Mouse (Mus musculus) kidney, embryonic 16.5 days (tissue): ENCODE measurements around the gene Impdh2. TPM values are rescaled to one million over a fixed set of nuclear protein-coding genes. Genes with fewer than 3 reads are reported as not detected.
A peak's percentile ranks its signal among the peaks of the same experiment; 100 is the strongest.

Experiments used
- ATAC-seq: fragments of 200-750 bp; cut with Nextera tagmentation; 2 replicates; pipeline ENCODE4 v1.8.0; 2017; ENCODE audit warnings: moderate TSS enrichment; ENCODE audit not compliant: low FRiP score, low TSS enrichment
- H3K27ac ChIP-seq: fragments of 300-500 bp; sonication (generic); 2 replicates; pipeline ENCODE4 v1.5.1; 2014; ENCODE audit warnings: low read length
- H3K27me3 ChIP-seq: fragments of 300-500 bp; sonication (generic); 2 replicates; pipeline ENCODE4 v1.6.1; 2014; ENCODE audit warnings: low read length, control low read depth, mixed read lengths; ENCODE audit not compliant: insufficient read depth
- H3K36me3 ChIP-seq: fragments of 300-500 bp; sonication (generic); 2 replicates; pipeline ENCODE4 v1.6.1; 2014; ENCODE audit warnings: low read length, control low read depth, mixed read lengths; ENCODE audit not compliant: insufficient read depth
- H3K4me1 ChIP-seq: fragments of 300-500 bp; sonication (generic); 2 replicates; pipeline ENCODE4 v1.6.1; 2014; ENCODE audit warnings: low read length, control low read depth, mixed read lengths; ENCODE audit not compliant: insufficient read depth
- H3K4me2 ChIP-seq: fragments of 300-500 bp; sonication (generic); replicated peaks from 2 replicates; pipeline ENCODE4 v1.6.1; 2014; ENCODE audit warnings: low read depth, low read length
- H3K4me3 ChIP-seq: fragments of 300-500 bp; sonication (generic); 2 replicates; pipeline ENCODE4 v1.5.1; 2014; ENCODE audit warnings: mild to moderate bottlenecking, low read length
- H3K9ac ChIP-seq: fragments of 300-500 bp; sonication (generic); replicated peaks from 2 replicates; pipeline ENCODE4 v1.6.1; 2014; ENCODE audit warnings: low read length
- H3K9me3 ChIP-seq: fragments of 300-500 bp; sonication (generic); 2 replicates; pipeline ENCODE4 v1.6.1; 2016; ENCODE audit warnings: low read length, control low read depth
- WGBS: fragments of 180-500 bp; shearing (Covaris S2); extraction: QIAGEN DNeasy Blood & Tissue Kit; methylation state at CpG from one replicate; pipeline ENCODE4 v1.1.7; 2014; 5-methylcytosine and 5-hydroxymethylcytosine counted together
- polyA plus RNA-seq: library from polyadenylated mRNA; unstranded; fragments of >200 nt; fragmentation: Nextera tagmentation; extraction: Ambion mirVana; gene quantifications from 2 replicates; pipeline ENCODE4 v1.2.1, GENCODE M21; 2015

Gene Impdh2
- polyA plus RNA-seq, 1 experiment from 2014 or later, result 198 TPM

GRCm38 (mm10) chr9:108540846-108541245, 19.2 kb upstream of the Impdh2 start:
- peaks cover 69% of the 10 kb centered on the region for H3K36me3 ChIP-seq
- ATAC-seq, result no peak

DNA sequence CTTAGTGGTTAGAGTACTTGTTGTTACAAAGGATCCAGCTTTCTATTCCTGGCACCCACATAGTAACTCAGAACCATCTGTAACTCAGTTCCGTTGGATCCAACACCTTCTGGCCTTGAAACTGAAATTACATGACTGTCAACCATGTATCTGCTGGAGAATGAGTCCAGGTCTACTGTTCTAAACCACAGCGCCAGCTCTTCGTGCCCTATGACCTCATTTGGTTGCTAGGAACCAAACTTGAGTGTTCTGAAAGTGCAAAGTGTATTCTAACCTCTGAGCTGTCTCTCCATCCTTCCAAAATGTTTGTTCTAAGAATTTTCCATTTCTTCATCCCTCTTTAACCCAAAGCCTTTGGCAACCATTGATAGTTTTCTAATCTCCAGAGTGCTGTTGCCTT, 14.1 kb upstream of the Impdh2 start:
- Histone ChIP-seq H3K4me3 (no peak overlapping the region), H3K27ac (no peak overlapping the region), H3K9me3 (no peaks in the 10 kb centered on the region), H3K9ac (no peak overlapping the region), H3K27me3 (no peaks in the 10 kb centered on the region), H3K4me1 (no peaks in the 10 kb centered on the region), H3K36me3 (peaks cover 65% of the 10 kb centered on the region), H3K4me2 (no peak overlapping the region)
- WGBS, result 90% methylated on average over 3 of the region's 3 CpGs
- no peak for ATAC-seq

More at GRCm38 (mm10) chr9:108540846-108541245, 19.2 kb upstream of the Impdh2 start:
- no peaks in the 10 kb centered on the region for H3K9me3 ChIP-seq
- no peaks in the 10 kb centered on the region for H3K4me1 ChIP-seq
- H3K27ac ChIP-seq, result no peak overlapping the region
- no peak overlapping the region for H3K9ac ChIP-seq
- H3K4me3 ChIP-seq, result no peak overlapping the region
- H3K27me3 ChIP-seq, result no peaks in the 10 kb centered on the region
- H3K4me2 ChIP-seq, result no peak overlapping the region

GRCm38 (mm10) chr9:108546875-108547274, 13.2 kb upstream of the Impdh2 start:
- Histone ChIP-seq H3K4me1 (no peaks in the 10 kb centered on the region), H3K4me2 (no peak overlapping the region), H3K36me3 (peaks cover 59% of the 10 kb centered on the region), H3K9ac (no peak overlapping the region), H3K9me3 (no peaks in the 10 kb centered on the region), H3K4me3 (no peak overlapping the region), H3K27me3 (no peaks in the 10 kb centered on the region), H3K27ac (no peak overlapping the region)
- no peak for ATAC-seq
- WGBS, result 95% methylated on average over 1 of the region's 1 CpGs

DNA sequence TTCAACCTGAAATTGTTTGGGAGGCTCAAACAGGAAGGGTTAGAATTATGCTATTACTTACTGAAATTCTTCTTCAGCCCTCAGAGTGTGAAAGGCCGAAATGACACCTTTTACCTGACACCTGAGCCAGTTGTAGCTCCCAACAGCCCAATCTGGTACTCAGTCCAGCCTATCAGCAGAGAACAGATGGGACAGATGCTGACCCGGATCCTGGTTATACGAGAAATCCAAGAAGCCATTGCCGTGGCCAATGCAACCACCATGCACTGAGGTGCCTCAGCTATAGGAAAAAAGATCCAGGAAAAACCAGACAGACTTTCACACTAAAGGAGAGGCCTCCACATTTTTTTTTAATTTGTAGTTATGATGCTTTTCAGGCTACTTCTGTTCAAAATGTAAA, 917 bp upstream of the Impdh2 start:
- peaks cover 74% of the 10 kb centered on the region for H3K36me3 ChIP-seq
- WGBS, result 84% methylated on average over 4 of the region's 4 CpGs
- no peak overlapping the region for H3K9ac ChIP-seq
- ATAC-seq, result no peak
- H3K4me1 ChIP-seq, result peaks cover 10% of the 10 kb centered on the region
- H3K4me2 ChIP-seq, result no peak overlapping the region
- H3K4me3 ChIP-seq, result no peak overlapping the region
- H3K9me3 ChIP-seq, result no peaks in the 10 kb centered on the region
- no peak overlapping the region for H3K27ac ChIP-seq
- H3K27me3 ChIP-seq, result no peaks in the 10 kb centered on the region

DNA sequence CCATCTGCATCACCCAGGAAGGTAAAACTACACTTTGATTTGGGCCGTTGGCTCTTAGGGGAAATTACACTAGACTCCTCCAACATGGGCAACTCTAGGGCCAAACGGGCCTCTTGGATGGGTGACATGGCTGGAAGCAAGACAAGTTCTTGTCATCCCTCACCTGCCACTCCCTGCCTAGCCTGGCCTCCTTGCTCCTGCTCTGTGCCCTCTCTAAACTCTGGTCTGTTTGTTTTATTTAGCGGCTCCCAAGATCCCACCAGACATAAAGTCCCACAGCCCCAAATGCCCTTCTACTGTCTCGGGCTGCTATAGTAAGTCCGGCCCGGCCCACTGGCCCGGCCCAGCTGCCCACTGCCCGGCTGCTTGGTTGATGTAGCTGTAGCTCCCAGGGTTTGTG, 3.6 kb downstream of the Impdh2 start:
- no peaks in the 10 kb centered on the region for H3K9me3 ChIP-seq
- H3K4me2 ChIP-seq, result no peak overlapping the region
- no peak overlapping the region for H3K9ac ChIP-seq
- H3K36me3 ChIP-seq, result peaks cover 50% of the 10 kb centered on the region
- WGBS, result 92% methylated on average over 8 of the region's 8 CpGs
- no peak overlapping the region for H3K4me3 ChIP-seq
- H3K27ac ChIP-seq, result no peak overlapping the region
- peaks cover 29% of the 10 kb centered on the region for H3K4me1 ChIP-seq
- no peak for ATAC-seq
- no peaks in the 10 kb centered on the region for H3K27me3 ChIP-seq

- 83% methylated on average over 7 of the region's 7 CpGs for WGBS
- H3K27ac ChIP-seq, result no peak overlapping the region
- no peaks in the 10 kb centered on the region for H3K9me3 ChIP-seq
- no peaks in the 10 kb centered on the region for H3K27me3 ChIP-seq
- no peak overlapping the region for H3K4me2 ChIP-seq
- peaks cover 32% of the 10 kb centered on the region for H3K4me1 ChIP-seq
- H3K4me3 ChIP-seq, result no peak overlapping the region
- no peak overlapping the region for H3K9ac ChIP-seq
- peaks cover 45% of the 10 kb centered on the region for H3K36me3 ChIP-seq
- ATAC-seq, result no peak
These were observed 4.0 kb downstream of the Impdh2 start for GRCm38 (mm10) chr9:108564131-108564530.

DNA sequence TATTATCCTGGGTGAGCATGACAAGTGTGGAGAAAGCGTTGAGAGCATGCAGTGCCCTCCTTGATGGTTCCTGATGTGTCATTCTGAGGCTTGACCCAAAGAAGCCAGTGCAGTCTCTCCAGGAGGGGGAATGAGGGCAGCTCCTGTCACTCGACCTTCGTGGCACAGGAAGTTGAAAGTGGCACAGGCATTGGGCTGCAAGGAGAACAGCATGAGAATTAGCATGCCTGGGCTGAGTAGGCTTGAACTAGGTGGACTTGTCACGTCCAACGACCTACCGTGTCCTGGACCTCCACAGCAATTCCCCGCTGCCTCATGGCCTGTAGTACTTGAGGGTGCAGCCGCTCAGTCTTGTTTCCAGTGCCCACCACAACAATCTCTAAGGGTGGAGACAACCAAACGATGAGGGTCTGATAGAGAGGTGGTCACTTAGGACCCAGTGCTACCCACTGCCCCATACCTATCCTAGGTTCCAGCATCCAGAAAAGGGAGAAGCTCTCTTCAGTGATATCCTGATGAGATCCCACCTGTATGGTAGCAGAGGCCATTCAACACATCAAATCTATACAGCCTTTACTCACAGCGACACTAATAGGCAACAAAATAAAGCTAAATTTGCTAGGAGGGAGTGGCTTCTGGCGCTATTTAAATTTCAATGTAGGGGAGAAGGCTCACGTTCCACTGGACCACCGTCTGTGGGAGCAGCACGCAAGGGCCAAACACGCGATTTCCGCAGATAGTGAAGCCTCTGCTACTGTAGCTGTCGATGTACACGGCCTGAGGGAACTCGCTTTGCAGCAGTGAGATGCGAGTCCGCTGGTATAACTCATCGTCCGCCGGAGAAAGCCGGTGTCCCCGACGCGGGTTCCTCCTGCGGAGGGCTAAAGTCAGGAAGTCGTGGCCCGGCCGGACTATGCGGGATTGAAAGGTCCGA, 6.1 kb downstream of the Impdh2 start:
- WGBS, result 9% methylated on average over 35 of the region's 35 CpGs
- peaks cover 39% of the 10 kb centered on the region for H3K4me1 ChIP-seq
- peak overlapping the region; percentile 96 for H3K27ac ChIP-seq
- H3K27me3 ChIP-seq, result no peaks in the 10 kb centered on the region
- H3K4me3 ChIP-seq, result peak overlapping the region; percentile 86
- H3K9ac ChIP-seq, result peak overlapping the region; percentile 85
- peaks cover 44% of the 10 kb centered on the region for H3K36me3 ChIP-seq
- ATAC-seq, result no peak
- peak overlapping the region; percentile 100 for H3K4me2 ChIP-seq
- no peaks in the 10 kb centered on the region for H3K9me3 ChIP-seq

DNA sequence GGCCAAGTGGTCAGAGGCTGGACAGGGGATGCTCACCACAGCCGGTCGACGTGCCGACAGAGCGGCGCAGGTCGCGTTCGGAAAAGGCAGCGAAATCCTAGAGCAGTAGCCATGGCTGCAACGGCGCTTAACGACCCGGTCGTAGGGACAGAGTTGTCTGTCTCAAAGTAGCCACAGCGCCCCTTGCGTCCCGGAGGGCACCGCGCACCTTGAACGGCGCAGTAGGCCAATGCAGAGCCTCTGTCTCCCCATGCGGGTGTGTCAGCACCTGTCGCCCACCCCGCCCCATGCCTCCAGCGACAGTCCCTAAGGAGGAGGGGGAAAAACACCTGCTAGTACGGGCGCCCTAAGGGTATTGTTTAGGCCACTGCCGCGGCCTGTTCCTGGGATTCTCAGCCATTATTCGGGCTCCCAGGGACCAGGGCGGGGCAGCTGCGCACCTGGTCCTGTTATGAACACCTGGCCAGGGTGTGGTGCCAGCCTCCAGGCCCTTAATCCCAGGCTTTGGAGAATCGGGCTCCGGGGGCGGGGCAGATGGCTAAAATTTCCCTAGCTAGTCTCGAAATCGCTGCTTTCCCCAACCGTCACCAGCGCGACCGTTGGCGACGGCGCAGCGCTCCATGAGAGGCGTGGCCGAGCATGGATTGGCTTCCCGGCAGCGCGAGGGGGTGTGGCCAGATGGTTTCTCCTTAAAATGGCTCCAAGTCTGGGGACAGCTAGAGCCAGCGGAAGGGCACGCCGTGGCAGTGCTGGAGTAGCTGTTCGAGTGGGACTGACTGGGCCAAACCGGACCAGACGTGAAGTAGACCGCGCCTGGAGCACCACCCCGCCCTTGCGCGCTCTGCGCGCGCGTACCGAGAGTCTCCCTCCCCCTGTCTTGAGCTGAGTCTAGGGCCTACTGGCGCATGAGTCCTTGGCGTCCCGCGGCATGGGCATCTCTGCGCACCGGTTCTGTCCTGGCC, 7.0 kb downstream of the Impdh2 start, which contains the start of gene Ndufaf3:
Gene Ndufaf3, minus strand, starts transcription at position 620 of the 962 bp plus-strand sequence.
- peak within 1 kb of the TSS; percentile 100 for H3K4me2 ChIP-seq
- no peaks in the 10 kb centered on the region for H3K9me3 ChIP-seq
- H3K27ac ChIP-seq, result peak within 1 kb of the TSS; percentile 96
- H3K4me3 ChIP-seq, result peak within 1 kb of the TSS; percentile 86
- peak within 1 kb of the TSS; percentile 85 for H3K9ac ChIP-seq
- peak; percentile 82 for ATAC-seq
- no peaks in the 10 kb centered on the region for H3K27me3 ChIP-seq
- peaks cover 46% of the 10 kb centered on the region for H3K36me3 ChIP-seq
- H3K4me1 ChIP-seq, result peaks cover 32% of the 10 kb centered on the region
- under 1% methylated on average over 73 of the region's 73 CpGs for WGBS

DNA sequence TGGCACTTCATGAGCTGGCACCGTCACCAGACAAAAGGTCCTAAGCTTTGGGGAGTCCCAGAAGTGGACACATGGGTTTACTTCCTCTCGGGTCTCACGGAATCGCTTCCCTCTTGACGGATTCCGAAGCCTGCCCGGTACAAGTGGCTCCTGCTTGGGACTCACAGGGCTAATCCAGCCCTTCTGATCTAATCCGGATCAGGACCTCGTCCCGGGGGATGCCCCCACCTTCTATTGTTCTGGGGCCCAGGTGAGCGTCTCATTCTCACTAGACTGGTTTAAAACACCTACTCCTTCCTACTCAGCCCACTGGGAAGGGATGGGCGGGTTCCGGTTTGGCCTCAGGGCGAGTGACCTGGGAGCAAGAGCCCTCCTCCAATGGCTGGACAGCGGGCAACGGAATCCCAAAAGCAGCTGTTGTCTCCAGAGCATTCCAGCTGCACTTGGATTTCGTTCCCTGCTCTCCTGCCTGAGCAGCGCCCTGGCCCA, 7.9 kb downstream of the Impdh2 start:
- Histone ChIP-seq H3K4me2 (peak overlapping the region; percentile 100), H3K4me1 (peaks cover 32% of the 10 kb centered on the region), H3K27me3 (no peaks in the 10 kb centered on the region), H3K9ac (peak overlapping the region; percentile 85), H3K9me3 (no peaks in the 10 kb centered on the region), H3K36me3 (peaks cover 49% of the 10 kb centered on the region), H3K27ac (peak overlapping the region; percentile 96), H3K4me3 (peak overlapping the region; percentile 86)
- WGBS, result 9% methylated on average over 18 of the region's 18 CpGs
- ATAC-seq, result no peak
